In the genomic region with DNA sequence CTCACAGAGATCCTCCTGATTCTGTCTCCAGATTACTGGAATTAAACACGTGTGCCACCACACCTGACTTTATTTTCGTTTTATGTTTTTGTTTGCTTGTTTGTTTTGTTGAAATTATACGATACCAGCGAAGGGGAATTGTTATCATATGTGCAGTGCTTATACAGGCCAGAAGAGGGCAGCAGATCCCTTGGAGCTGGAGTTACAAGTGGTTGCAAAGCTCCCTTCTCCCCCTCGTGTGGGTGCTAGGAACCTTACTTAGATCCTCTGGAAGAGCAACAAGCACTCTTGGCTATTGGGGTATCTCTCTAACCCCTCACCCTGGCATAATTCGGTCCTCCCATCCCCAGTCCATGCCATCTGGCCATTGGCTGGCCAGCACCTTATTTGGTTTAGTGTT, we compare ENCODE assay signal across 8 mouse cellular contexts. TPM values are rescaled to one million over a fixed set of nuclear protein-coding genes. Genes with fewer than 3 reads are reported as not detected.
DNase-seq lines count a peak whose midpoint lies in the region; ATAC-seq and TF ChIP-seq lines count a peak whose summit lies in the region.

No protein-coding gene starts in this region.

- WGBS in intestine, postnatal 0 days = 53% methylated on average over 6 of the region's 6 CpGs
- WGBS in intestine, embryonic 16.5 days = 45% methylated on average over 6 of the region's 6 CpGs

- DNase-seq in A20 (ENCODE audit: low read depth, low spot score) (peak; percentile 68), ES-E14 (ENCODE audit: low read depth, low spot score) (peak; percentile 58)
- peak; percentile 11 for DNase-seq in lung, postnatal 10 days
- DNase-seq in right cerebral cortex, postnatal 4 days = no peak
- no peak for DNase-seq in embryo, embryonic 9.5 days (ENCODE audit: extremely low spot score)

- no peak overlapping the region for H3K4me2 ChIP-seq in intestine, postnatal 0 days (replicated peaks; ENCODE audit: low read depth)
- H3K4me2 ChIP-seq in intestine, embryonic 16.5 days (ENCODE audit: low read depth, low read length) = no peak overlapping the region

- H3K27me3 ChIP-seq in intestine, postnatal 0 days (replicated peaks; ENCODE audit: control insufficient read depth, insufficient read depth, low read length) = no peaks in the 10 kb centered on the region
- H3K27me3 ChIP-seq in intestine, embryonic 16.5 days (replicated peaks; ENCODE audit: control insufficient read depth, insufficient read depth, low read length) = no peaks in the 10 kb centered on the region

- no peaks in the 10 kb centered on the region; the same call in 1 of the 2 replicates for H3K9me3 ChIP-seq in intestine, postnatal 0 days (ENCODE audit: control insufficient read depth)
- peaks cover 7% of the 10 kb centered on the region; the same call in 1 of the 2 replicates for H3K9me3 ChIP-seq in intestine, embryonic 16.5 days (ENCODE audit: control insufficient read depth, low read length)
- H3K9me3 ChIP-seq in ES-E14 (ENCODE audit: control insufficient read depth, insufficient read depth, low read depth, low read length) = no peaks in the 10 kb centered on the region

- H3K4me1 ChIP-seq in intestine, postnatal 0 days (replicated peaks; ENCODE audit: control insufficient read depth, insufficient read depth, low read length) = no peaks in the 10 kb centered on the region
- no peaks in the 10 kb centered on the region for H3K4me1 ChIP-seq in intestine, embryonic 16.5 days (ENCODE audit: control insufficient read depth, insufficient read depth, low read length)
- no peaks in the 10 kb centered on the region for H3K4me1 ChIP-seq in ES-E14 (ENCODE audit: control insufficient read depth in 2 of 2, insufficient read depth in 2 of 2, low read length in 2 of 2, poor library complexity in 1 of 2)

- H3K27ac ChIP-seq in intestine, postnatal 0 days (ENCODE audit: low read depth, low read length) = no peak overlapping the region
- H3K27ac ChIP-seq in intestine, embryonic 16.5 days (ENCODE audit: low read length) = no peak overlapping the region
- no peak overlapping the region for H3K27ac ChIP-seq in ES-E14 (ENCODE audit: insufficient read depth, low read depth, low read length, poor library complexity, severe bottlenecking)

- H3K36me3 ChIP-seq in intestine, postnatal 0 days (ENCODE audit: control insufficient read depth, insufficient read depth) = no peaks in the 10 kb centered on the region
- no peaks in the 10 kb centered on the region for H3K36me3 ChIP-seq in intestine, embryonic 16.5 days (ENCODE audit: control insufficient read depth, insufficient read depth, low read length)
- H3K36me3 ChIP-seq in ES-E14 (ENCODE audit: control insufficient read depth, insufficient read depth, low read length, poor library complexity, severe bottlenecking) = no peaks in the 10 kb centered on the region

- H3K9ac ChIP-seq in intestine, postnatal 0 days (ENCODE audit: low read depth, low read length) = no peak overlapping the region
- no peak overlapping the region for H3K9ac ChIP-seq in intestine, embryonic 16.5 days (ENCODE audit: low read depth, low read length)
- no peak overlapping the region for H3K9ac ChIP-seq in ES-E14 (ENCODE audit: insufficient read depth, low read depth, low read length, poor library complexity, severe bottlenecking)

- ATAC-seq in intestine, postnatal 0 days = no peak
- no peak for ATAC-seq in intestine, embryonic 16.5 days
- ATAC-seq in activated CD4-positive, CD25-positive, alpha-beta regulatory T cell, adult 4 months = no peak

- in situ Hi-C loops in ES-E14 (cut with MboI; ENCODE audit: low sequenced_read_pairs in 2 of 2, unreplicated experiment in 2 of 2) = loop anchor here (10.0 to 25.0 kb wide), 2 partner anchors 174 to 177 kb away; no protein-coding TSS in a partner anchor

- no peak overlapping the region for H3K4me3 ChIP-seq in intestine, postnatal 0 days (ENCODE audit: low read depth, low read length)
- no peak overlapping the region for H3K4me3 ChIP-seq in intestine, embryonic 16.5 days (ENCODE audit: low read length)
- no peak overlapping the region for H3K4me3 ChIP-seq in ES-E14 (ENCODE audit: insufficient read depth in 1 of 2, low read depth in 1 of 2, low read length in 2 of 2, poor library complexity in 1 of 2, severe bottlenecking in 1 of 2)

- peak; percentile 78 for TF ChIP-seq CTCF in intestine, postnatal 0 days (IDR thresholded peaks at IDR 0.05; ENCODE audit: low read depth)

TF ChIP-seq in ES-E14, 5 proteins besides CTCF, POLR2A, EP300 and RAD21:
- peak; percentile 57; the same call in 1 of the 2 replicates for TF ChIP-seq ZC3H11A (IDR thresholded peaks at IDR 0.05; ENCODE audit: borderline replicate concordance, low read depth, low read length)
- no peak for TF ChIP-seq HCFC1 (IDR thresholded peaks at IDR 0.05; ENCODE audit: borderline replicate concordance, insufficient read depth, low read length)
TF ChIP-seq in ES-E14: peak in this region for 1.

RNA-seq across cellular contexts. Expression of gene Cap1, which starts 24.7 kb away (rescaled TPM):
- 58.4 and 60.4 TPM in 2 replicates for polyA plus RNA-seq in intestine, postnatal 0 days (2015; fragmentation: Nextera tagmentation; extraction: Ambion mirVana)
- 86.4 and 91.1 TPM in 2 replicates for polyA plus RNA-seq in intestine, embryonic 16.5 days (2015; fragmentation: Nextera tagmentation; extraction: Ambion mirVana)
- total RNA-seq in ES-E14 (2012; rRNA removed) = 89.4 and 130 TPM in 2 replicates
- polyA plus RNA-seq in activated CD4-positive, CD25-positive, alpha-beta regulatory T cell, adult 4 months (2017; shearing (Covaris generic)) = 100 to 1,000 TPM; 373 to 385 TPM

RNA-seq across cellular contexts. Expression of gene Mfsd2a, which starts 50.4 kb away (rescaled TPM):
- 189 and 247 TPM in 2 replicates for polyA plus RNA-seq in intestine, postnatal 0 days (2015; fragmentation: Nextera tagmentation; extraction: Ambion mirVana)
- polyA plus RNA-seq in intestine, embryonic 16.5 days (2015; fragmentation: Nextera tagmentation; extraction: Ambion mirVana) = 3.3 and 4.0 TPM in 2 replicates
- total RNA-seq in ES-E14 (2012; rRNA removed) = 3.7 and 4.3 TPM in 2 replicates
- polyA plus RNA-seq in activated CD4-positive, CD25-positive, alpha-beta regulatory T cell, adult 4 months (2017; shearing (Covaris generic)) = 1 to 10 TPM; 1.3 to 1.6 TPM

Comparison
In these comparisons a context has a peak if more than half of its experiments do, and no peak if none do; other contexts are left out.
1. RNA of gene Mfsd2a, which starts 50.4 kb away (polyA plus RNA-seq): 189 to 247 TPM in intestine, postnatal 0 days; 3.3 to 4.0 TPM in intestine, embryonic 16.5 days and 1.3 to 1.6 TPM in activated CD4-positive, CD25-positive, alpha-beta regulatory T cell, adult 4 months; every median in the first group is over 10 times any median in the second.
2. DNase-seq: peak in A20 (single experiment), ES-E14 (single experiment) and lung, postnatal 10 days (single experiment); none in right cerebral cortex, postnatal 4 days (single experiment) and embryo, embryonic 9.5 days (single experiment).